Mouse (Mus musculus): ENCODE data around the gene D10Jhu81e. TPM values are rescaled to one million over a fixed set of nuclear protein-coding genes. Genes with fewer than 3 reads are reported as not detected.
"Not testable (repeated sequence)": the region's sequence is repeated elsewhere in the genome, so short reads cannot be mapped to it uniquely, and the experiment has no call there.

The D10Jhu81e gene
- polyA plus RNA-seq, 1 experiment from 2014 or later = 30.3 TPM

- Histone ChIP-seq H3K4me3 (ENCODE audit: inconsistent target) (no peak overlapping the region), H3K36me3 (ENCODE audit: inconsistent target) (no peaks in the 10 kb centered on the region), H3K27ac (no peak overlapping the region), H3K79me2 (ENCODE audit: inconsistent target) (no peaks in the 10 kb centered on the region)
- WGBS (ENCODE audit: missing documents) = 65% methylated on average over 4 of the region's 4 CpGs
Measured at GRCm38 (mm10) chr10:78129998-78130397, 39.6 kb downstream of the D10Jhu81e start.

- H3K4me3 ChIP-seq (ENCODE audit: inconsistent target) = no peak overlapping the region
- no peaks in the 10 kb centered on the region for H3K36me3 ChIP-seq (ENCODE audit: inconsistent target)
- 87% methylated on average over 10 of the region's 11 CpGs for WGBS (ENCODE audit: missing documents)
- no peak overlapping the region for H3K27ac ChIP-seq
- H3K79me2 ChIP-seq (ENCODE audit: inconsistent target) = no peaks in the 10 kb centered on the region
Measured at GRCm38 (mm10) chr10:78129423-78129822, 40.2 kb downstream of the D10Jhu81e start.

- Histone ChIP-seq H3K27ac (no peak overlapping the region), H3K4me3 (ENCODE audit: inconsistent target) (no peak overlapping the region), H3K79me2 (ENCODE audit: inconsistent target) (no peaks in the 10 kb centered on the region), H3K36me3 (ENCODE audit: inconsistent target) (no peaks in the 10 kb centered on the region)
- 79% methylated on average over 2 of the region's 2 CpGs for WGBS (ENCODE audit: missing documents)
Measured at GRCm38 (mm10) chr10:78128647-78129046, 40.9 kb downstream of the D10Jhu81e start.

- no peaks in the 10 kb centered on the region for H3K36me3 ChIP-seq (ENCODE audit: inconsistent target)
- 90% methylated on average over 1 of the region's 1 CpGs for WGBS (ENCODE audit: missing documents)
- H3K27ac ChIP-seq = no peak overlapping the region
- no peaks in the 10 kb centered on the region for H3K79me2 ChIP-seq (ENCODE audit: inconsistent target)
- no peak overlapping the region for H3K4me3 ChIP-seq (ENCODE audit: inconsistent target)
Measured at GRCm38 (mm10) chr10:78127931-78128330, 41.7 kb downstream of the D10Jhu81e start.

- Histone ChIP-seq H3K79me2 (ENCODE audit: inconsistent target) (no peaks in the 10 kb centered on the region), H3K4me3 (ENCODE audit: inconsistent target) (no peak overlapping the region), H3K27ac (no peak overlapping the region), H3K36me3 (ENCODE audit: inconsistent target) (no peaks in the 10 kb centered on the region)
- WGBS (ENCODE audit: missing documents) = 93% methylated on average over 9 of the region's 9 CpGs
Measured at GRCm38 (mm10) chr10:78127046-78127870, 42.3 kb downstream of the D10Jhu81e start.

- WGBS (ENCODE audit: missing documents) = 93% methylated on average over 5 of the region's 5 CpGs
- Histone ChIP-seq H3K36me3 (ENCODE audit: inconsistent target) (no peaks in the 10 kb centered on the region), H3K4me3 (ENCODE audit: inconsistent target) (no peak overlapping the region), H3K27ac (no peak overlapping the region), H3K79me2 (ENCODE audit: inconsistent target) (no peaks in the 10 kb centered on the region)
Measured at GRCm38 (mm10) chr10:78126311-78126710, 43.3 kb downstream of the D10Jhu81e start.

- H3K27ac ChIP-seq; H3K79me2 ChIP-seq (ENCODE audit: inconsistent target); H3K36me3 ChIP-seq (ENCODE audit: inconsistent target); H3K4me3 ChIP-seq (ENCODE audit: inconsistent target): not testable (repeated sequence)
- WGBS (ENCODE audit: missing documents) = 89% methylated on average over 8 of the region's 8 CpGs
Measured at GRCm38 (mm10) chr10:78125061-78125460, 44.5 kb downstream of the D10Jhu81e start.

- not testable (repeated sequence) for H3K36me3 ChIP-seq (ENCODE audit: inconsistent target); H3K4me3 ChIP-seq (ENCODE audit: inconsistent target); H3K79me2 ChIP-seq (ENCODE audit: inconsistent target); H3K27ac ChIP-seq
- WGBS (ENCODE audit: missing documents) = 50% methylated on average over 6 of the region's 6 CpGs
Measured at GRCm38 (mm10) chr10:78124137-78124536, 45.4 kb downstream of the D10Jhu81e start.

GRCm38 (mm10) chr10:78119422-78119821, 50.2 kb downstream of the D10Jhu81e start:
- no peaks in the 10 kb centered on the region for H3K36me3 ChIP-seq (ENCODE audit: inconsistent target)
- 97% methylated on average over 4 of the region's 4 CpGs for WGBS (ENCODE audit: missing documents)

GRCm38 (mm10) chr10:78115153-78115552, 54.4 kb downstream of the D10Jhu81e start:
- H3K36me3 ChIP-seq (ENCODE audit: inconsistent target) = 0 out of 2 replicates have a peak, but pooled peaks cover 7% of the 10 kb centered on the region
- H3K4me3 ChIP-seq (ENCODE audit: inconsistent target) = no peak overlapping the region
- no peak overlapping the region for H3K27ac ChIP-seq
- H3K79me2 ChIP-seq (ENCODE audit: inconsistent target) = no peaks in the 10 kb centered on the region
- 24% methylated on average over 2 of the region's 2 CpGs for WGBS (ENCODE audit: missing documents)

More at GRCm38 (mm10) chr10:78119422-78119821, 50.2 kb downstream of the D10Jhu81e start:
- Histone ChIP-seq H3K4me3 (ENCODE audit: inconsistent target) (no peak overlapping the region), H3K79me2 (ENCODE audit: inconsistent target) (no peaks in the 10 kb centered on the region), H3K27ac (no peak overlapping the region)

- Histone ChIP-seq H3K27ac (no peak overlapping the region), H3K4me3 (ENCODE audit: inconsistent target) (no peak overlapping the region), H3K79me2 (ENCODE audit: inconsistent target) (no peaks in the 10 kb centered on the region), H3K36me3 (ENCODE audit: inconsistent target) (0 out of 2 replicates have a peak, but pooled peaks cover 7% of the 10 kb centered on the region)
- WGBS (ENCODE audit: missing documents) = 96% methylated on average over 4 of the region's 4 CpGs
Measured at GRCm38 (mm10) chr10:78114521-78115092, 55.0 kb downstream of the D10Jhu81e start.

Other genes with a start within 250 kb of the D10Jhu81e start
- 2.6 to 5.5 TPM (median 4.7 TPM) in 3 replicates for gene Trpm2, start 199.2 kb downstream of the D10Jhu81e start, polyA plus RNA-seq (2018)
- 9.8 to 15.6 TPM (median 10.6 TPM) in 3 replicates for gene 1810043G02Rik, start 191.3 kb downstream of the D10Jhu81e start, polyA plus RNA-seq (2018)
- gene Pfkl, start 159.7 kb downstream of the D10Jhu81e start, polyA plus RNA-seq (2018) = 12.8 to 25.9 TPM (median 18.5 TPM) in 3 replicates
- 0.14 to 2.0 TPM in 2 of 3 replicates, not detected in the other for gene Dnmt3l, start 127.8 kb downstream of the D10Jhu81e start, polyA plus RNA-seq (2018)
- gene Aire, start 126.2 kb downstream of the D10Jhu81e start, polyA plus RNA-seq (2018) = not detected in 3 replicates
- gene Icosl, start 100.5 kb downstream of the D10Jhu81e start, polyA plus RNA-seq (2018) = 3.6 to 12.1 TPM (median 7.4 TPM) in 3 replicates
- 6.1 to 17.2 TPM (median 6.1 TPM) in 3 replicates for gene Pwp2, start 15.4 kb upstream of the D10Jhu81e start, polyA plus RNA-seq (2018)
- gene Trappc10, start 74.9 kb upstream of the D10Jhu81e start, polyA plus RNA-seq (2018) = 24.0 to 38.9 TPM (median 30.9 TPM) in 3 replicates
- gene Agpat3, start 182.7 kb upstream of the D10Jhu81e start, polyA plus RNA-seq (2018) = 38.9 to 84.2 TPM (median 49.8 TPM) in 3 replicates
- gene Rrp1, start 243.3 kb upstream of the D10Jhu81e start, polyA plus RNA-seq (2018) = 115 to 224 TPM (median 150 TPM) in 3 replicates

Data from macrophage (primary cell).